Mouse (Mus musculus) heart, adult 2 months (tissue): ENCODE measurements around the gene Ehd2. TPM values are rescaled to one million over a fixed set of nuclear protein-coding genes. Genes with fewer than 3 reads are reported as not detected.

Source experiments
- DNase-seq, 2 experiments: peaks; one replicate each; pipeline ENCODE4 v3.0.0; 2021
- H3K27ac ChIP-seq: fragments of 200-600 bp; 2 replicates; pipeline ENCODE4 v1.8.1; 2022
- H3K27me3 ChIP-seq: fragments of 200-500 bp; 2 replicates; pipeline ENCODE4 v1.6.1; 2012; ENCODE audit warnings: mild to moderate bottlenecking, low read length, inconsistent platforms, mixed read lengths; ENCODE audit not compliant: control insufficient read depth, insufficient read depth
- H3K36me3 ChIP-seq: fragments of 200-500 bp; 2 replicates; pipeline ENCODE4 v1.6.1; 2012; ENCODE audit warnings: low read length, inconsistent platforms; ENCODE audit not compliant: control insufficient read depth, insufficient read depth
- H3K4me1 ChIP-seq: fragments of 200-500 bp; 2 replicates; pipeline ENCODE4 v1.6.1; 2011; ENCODE audit warnings: low read length; ENCODE audit not compliant: control insufficient read depth, insufficient read depth
- H3K4me3 ChIP-seq: fragments of 200-600 bp; 2 replicates; pipeline ENCODE4 v1.8.1; 2022
- H3K79me2 ChIP-seq: fragments of 200-500 bp; replicated peaks from 2 replicates; pipeline ENCODE4 v1.6.1; 2012; ENCODE audit warnings: mild to moderate bottlenecking, inconsistent platforms, low read length, moderate library complexity, mixed read lengths; ENCODE audit not compliant: control insufficient read depth, insufficient read depth
- H3K9ac ChIP-seq: fragments of 200-500 bp; 2 replicates; pipeline ENCODE4 v1.6.1; 2012; ENCODE audit warnings: low read depth, mild to moderate bottlenecking, control low read depth, inconsistent platforms, low read length, mixed read lengths
- CTCF ChIP-seq: fragments of 200-600 bp; IDR thresholded peaks from 2 replicates; pipeline ENCODE4 v1.8.1; 2022; ENCODE audit warnings: antibody characterized with exemption, mild to moderate bottlenecking, moderate library complexity
- EP300 ChIP-seq: fragments of 200-500 bp; IDR thresholded peaks from 2 replicates; pipeline ENCODE4 v1.6.1; 2011; ENCODE audit warnings: low read depth, low read length, control low read depth; ENCODE audit not compliant: insufficient read depth
- POLR2A ChIP-seq: fragments of 200-500 bp; IDR thresholded peaks from 2 replicates; pipeline ENCODE4 v1.6.1; 2011; ENCODE audit warnings: mild to moderate bottlenecking, low read depth, low read length, control low read depth; ENCODE audit not compliant: insufficient read depth
- WGBS: fragments of 180-500 bp; shearing (Covaris S2); methylation state at CpG from one replicate; pipeline ENCODE4 v1.1.7; 2018; 5-methylcytosine and 5-hydroxymethylcytosine counted together
- intact Hi-C: fragments of 180-260 bp; cut with DNase I; formaldehyde crosslinking; loops from one replicate; pipeline ENCODE4 v1.15.1; 2025
- long read RNA-seq: library from polyadenylated mRNA; stranded (forward); transcript quantifications from one replicate; pipeline ENCODE4 v2.0.0, GENCODE M21; 2021
- polyA plus RNA-seq: library from polyadenylated mRNA; depleted of rRNA; stranded (reverse); fragments of >200 nt; gene quantifications from 2 replicates; pipeline ENCODE4 v1.2.3, GENCODE M21; 2012; rRNA removed
- total RNA-seq, 2 experiments: library from RNA; stranded (reverse); gene quantifications; 2 replicates each; pipeline ENCODE4 v1.2.3; 2021

Gene Ehd2
- total RNA-seq (10 to 100 TPM; 76.8 to 91.3 TPM), polyA plus RNA-seq (81.9 and 100 TPM in 2 replicates)
- long read RNA-seq, full-length matches to known transcripts, result 41 of 68 reads
- long read RNA-seq, partial matches to known transcripts, result 5 of 68 reads
- long read RNA-seq, other reads (novel, unspliced or antisense), result 22 of 68 reads

GRCm38 (mm10) chr7:15967312-15967711 is at the start of gene Ehd2:
Gene Ehd2 (minus strand): TSS chr7:15967567.
- WGBS, result 1% methylated on average over 22 of the region's 22 CpGs
- intact Hi-C loops, result loop anchor here (1.0 kb wide), 2 partner anchors 19 to 37 kb away; no protein-coding TSS in a partner anchor

GRCm38 (mm10) chr7:16015384-16015783 is 48.0 kb upstream of the Ehd2 start:
- Histone ChIP-seq H3K36me3 (peaks cover 9% of the 10 kb centered on the region), H3K4me1 (peaks cover 36% of the 10 kb centered on the region), H3K27me3 (no peaks in the 10 kb centered on the region), H3K79me2 (peaks cover 5% of the 10 kb centered on the region), H3K27ac (peak overlapping the region; percentile 70), H3K9ac (no peak overlapping the region), H3K4me3 (no peak overlapping the region)
- intact Hi-C loops, result loop anchor here (5.0 kb wide), 1 partner anchor 33 kb away; no protein-coding TSS in a partner anchor
- no peak for DNase-seq
- TF ChIP-seq EP300 (no peak), POLR2A (no peak), CTCF (no peak)
- 39% methylated on average over 5 of the region's 5 CpGs for WGBS

More at GRCm38 (mm10) chr7:15967312-15967711, at the start of gene Ehd2:
- Histone ChIP-seq H3K4me1 (peaks cover 4% of the 10 kb centered on the region), H3K36me3 (peaks cover 6% of the 10 kb centered on the region), H3K27me3 (no peaks in the 10 kb centered on the region), H3K79me2 (no peaks in the 10 kb centered on the region), H3K4me3 (peak within 1 kb of the TSS; percentile 68), H3K27ac (peak within 1 kb of the TSS; percentile 97), H3K9ac (peak within 1 kb of the TSS; percentile 92)
- peak; percentile 90 to 91 for DNase-seq
- TF ChIP-seq CTCF (peak; percentile 93), EP300 (peak; percentile 78), POLR2A (peak; percentile 98)

GRCm38 (mm10) chr7:16014521-16015175 is 47.3 kb upstream of the Ehd2 start:
- Histone ChIP-seq H3K9ac (no peak overlapping the region), H3K4me3 (no peak overlapping the region), H3K27me3 (no peaks in the 10 kb centered on the region), H3K4me1 (peaks cover 33% of the 10 kb centered on the region), H3K27ac (peak overlapping the region; percentile 70), H3K36me3 (peaks cover 6% of the 10 kb centered on the region), H3K79me2 (peaks cover 5% of the 10 kb centered on the region)
- WGBS, result 65% methylated on average over 8 of the region's 8 CpGs
- no peak for TF ChIP-seq CTCF
- no peak for TF ChIP-seq POLR2A
- TF ChIP-seq EP300, result no peak
- intact Hi-C loops, result loop anchor here (5.0 kb wide), 1 partner anchor 32 kb away; no protein-coding TSS in a partner anchor
- DNase-seq, result peak; percentile 63 to 76

GRCm38 (mm10) chr7:16013722-16014275 is 46.4 kb upstream of the Ehd2 start:
- Histone ChIP-seq H3K36me3 (peaks cover 2% of the 10 kb centered on the region), H3K27ac (peak overlapping the region; percentile 70; the same call in 1 of the 2 replicates), H3K4me1 (peaks cover 29% of the 10 kb centered on the region), H3K79me2 (peaks cover 6% of the 10 kb centered on the region), H3K27me3 (no peaks in the 10 kb centered on the region), H3K9ac (no peak overlapping the region), H3K4me3 (no peak overlapping the region)
- TF ChIP-seq EP300 (no peak), POLR2A (no peak), CTCF (no peak)
- intact Hi-C loops, result no loop called here
- no peak for DNase-seq
- WGBS, result 68% methylated on average over 5 of the region's 5 CpGs

- TF ChIP-seq CTCF (peak; percentile 84), EP300 (no peak), POLR2A (no peak)
- H3K27ac ChIP-seq, result peak overlapping the region; percentile 27
- peaks cover 7% of the 10 kb centered on the region for H3K79me2 ChIP-seq
- no peaks in the 10 kb centered on the region for H3K27me3 ChIP-seq
- H3K36me3 ChIP-seq, result no peaks in the 10 kb centered on the region; the same call in none of the 2 replicates
- no peak overlapping the region for H3K9ac ChIP-seq
- peaks cover 28% of the 10 kb centered on the region for H3K4me1 ChIP-seq
- intact Hi-C loops, result no loop called here
- DNase-seq, result peak; percentile 40 to 65
- 54% methylated on average over 11 of the region's 11 CpGs for WGBS
- H3K4me3 ChIP-seq, result no peak overlapping the region
These were observed 45.4 kb upstream of the Ehd2 start for GRCm38 (mm10) chr7:16012576-16013263.
